Mouse (Mus musculus) gastrocnemius, postnatal 25 days (tissue): ENCODE data around the gene Iqcd. TPM values are rescaled to one million over a fixed set of nuclear protein-coding genes. Genes with fewer than 3 reads are reported as not detected.

Experiments used
- DNase-seq: peaks from one replicate; pipeline ENCODE4 v3.0.0; 2022
- long read RNA-seq, 2 experiments: library from polyadenylated mRNA; stranded (forward); transcript quantifications; one replicate each; pipeline ENCODE4 v2.0.0; 2021
- total RNA-seq, 2 experiments: library from RNA; stranded (reverse); gene quantifications; 1 replicate in 1 of 2; 2 replicates in 1 of 2; pipeline ENCODE4 v1.2.3; 2021

Iqcd gene
- under 1 TPM in 1 of 2 experiments, not detected in 1; 0.18 TPM for total RNA-seq
- long read RNA-seq, experiment 1, partial matches to known transcripts, result 0 of 1 reads
- long read RNA-seq, experiment 1, other reads (novel, unspliced or antisense), result 1 of 1 reads
- long read RNA-seq, experiment 2, partial matches to known transcripts, result 0 of 1 reads
- long read RNA-seq, experiment 2, other reads (novel, unspliced or antisense), result 1 of 1 reads

- DNase-seq, result peak; percentile 99
Measured at GRCm38 (mm10) chr5:120588569-120589094, at the start of gene Iqcd, which contains the start of gene Tpcn1. Gene Iqcd, plus strand, starts transcription at chr5:120589016. Gene Tpcn1, minus strand, starts transcription at chr5:120588673.

- no peak for DNase-seq
Measured at GRCm38 (mm10) chr5:120548236-120548850, 40.5 kb upstream of the Iqcd start.

DNA sequence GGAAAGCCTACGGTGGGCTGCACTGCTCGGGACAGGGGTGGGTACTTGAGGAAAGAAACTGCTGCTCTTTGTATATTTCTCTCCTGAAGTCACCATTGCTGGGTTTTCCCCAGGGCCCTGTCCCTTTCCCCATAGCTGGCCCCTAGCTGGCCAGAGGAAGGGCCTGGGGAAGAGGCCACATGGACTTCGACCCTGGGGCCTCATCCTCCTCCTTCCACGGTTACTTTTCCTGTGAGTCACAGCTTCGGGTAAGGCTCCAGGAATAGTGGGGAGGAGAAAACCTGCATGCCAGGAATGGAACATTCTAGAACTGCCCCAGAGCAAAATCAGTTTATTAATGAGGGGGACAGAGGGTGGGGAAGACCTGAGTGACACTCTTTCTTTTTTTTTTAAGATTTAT lies 38.7 kb upstream of the Iqcd start:
- DNase-seq, result no peak

- DNase-seq, result no peak
Measured at GRCm38 (mm10) chr5:120550673-120551072, 38.1 kb upstream of the Iqcd start.

- no peak for DNase-seq
Measured at GRCm38 (mm10) chr5:120555871-120556270, 32.9 kb upstream of the Iqcd start.

GRCm38 (mm10) chr5:120558041-120558440 lies 30.8 kb upstream of the Iqcd start:
- DNase-seq, result no peak

DNA sequence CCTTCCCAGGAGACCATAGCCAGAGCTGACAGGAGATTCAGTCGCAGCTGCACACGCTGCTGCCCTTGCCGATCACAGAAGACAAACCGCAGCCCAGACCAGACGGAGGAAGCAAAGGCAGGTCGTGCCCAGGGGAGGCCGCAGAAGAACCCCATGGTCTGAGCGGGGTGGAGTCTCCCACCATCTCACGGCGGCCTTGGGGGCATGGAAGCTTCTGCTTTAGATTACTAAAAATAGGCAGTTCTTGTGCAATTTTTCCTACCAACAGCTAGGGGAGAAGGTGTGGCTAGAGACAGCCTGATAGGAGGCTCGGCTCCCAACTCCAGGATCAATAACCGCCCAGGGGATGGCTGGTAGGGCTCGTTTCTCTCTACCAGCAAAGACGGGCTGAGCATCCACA lies 30.1 kb upstream of the Iqcd start:
- DNase-seq, result no peak

GRCm38 (mm10) chr5:120560129-120560615 lies 28.6 kb upstream of the Iqcd start:
- DNase-seq, result no peak

DNA sequence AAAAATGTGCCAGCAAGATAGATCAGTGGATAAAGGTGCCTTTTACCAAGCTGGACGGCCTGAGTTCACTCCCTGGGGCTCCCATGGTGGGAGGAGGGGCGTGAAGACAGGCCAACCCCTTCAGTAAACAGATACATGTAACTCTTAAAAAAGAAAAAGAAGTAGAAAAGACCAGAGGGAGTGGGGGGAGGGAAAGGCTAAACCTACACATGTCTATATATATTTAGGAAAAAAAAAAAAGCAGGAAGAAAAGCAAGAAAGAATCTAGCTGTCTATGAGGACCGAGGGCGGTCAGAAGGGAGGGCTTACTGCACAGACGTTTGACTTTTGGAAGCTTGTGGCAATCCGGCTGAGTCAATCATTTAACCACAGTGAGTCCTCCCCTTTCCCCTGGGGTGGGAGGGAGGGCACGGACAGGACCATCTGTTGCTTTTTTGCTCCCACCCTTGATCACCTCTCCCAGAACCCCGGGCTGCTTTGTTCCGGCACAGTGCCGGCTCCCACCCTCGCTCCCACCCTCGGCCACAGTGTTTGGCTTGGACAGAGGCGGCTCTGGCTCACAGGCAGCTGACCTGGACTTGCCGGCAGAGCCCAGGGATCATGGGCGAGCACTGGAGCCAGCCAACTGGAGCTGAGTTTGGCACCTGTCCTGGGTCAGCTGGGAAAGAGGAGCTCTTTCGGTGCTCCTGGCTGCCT lies 28.1 kb upstream of the Iqcd start:
- DNase-seq, result peak; percentile 91

GRCm38 (mm10) chr5:120562956-120563913 lies 25.6 kb upstream of the Iqcd start:
- peak; percentile 88 for DNase-seq

DNA sequence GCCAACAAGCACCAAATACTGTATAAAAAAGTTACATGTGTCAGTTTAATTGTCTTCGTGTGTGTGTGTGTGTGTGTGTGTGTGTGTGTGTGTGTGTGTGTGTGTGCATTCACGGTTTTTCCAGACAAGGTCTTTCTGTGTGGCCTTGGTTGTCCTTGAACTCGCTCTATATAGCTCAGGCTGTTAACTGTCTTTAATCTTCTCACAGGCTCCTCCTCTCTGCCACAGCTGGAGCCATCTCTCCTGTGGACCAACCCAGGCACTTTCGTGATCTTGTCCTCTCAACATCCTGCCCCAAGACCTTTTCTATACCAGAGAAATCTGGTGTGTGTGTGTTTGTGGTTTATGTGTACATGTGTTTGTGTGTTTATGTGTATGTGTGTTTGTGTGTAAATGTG lies 24.9 kb upstream of the Iqcd start:
- no peak for DNase-seq

- DNase-seq, result no peak
Measured at GRCm38 (mm10) chr5:120565171-120565905, 23.5 kb upstream of the Iqcd start.

DNA sequence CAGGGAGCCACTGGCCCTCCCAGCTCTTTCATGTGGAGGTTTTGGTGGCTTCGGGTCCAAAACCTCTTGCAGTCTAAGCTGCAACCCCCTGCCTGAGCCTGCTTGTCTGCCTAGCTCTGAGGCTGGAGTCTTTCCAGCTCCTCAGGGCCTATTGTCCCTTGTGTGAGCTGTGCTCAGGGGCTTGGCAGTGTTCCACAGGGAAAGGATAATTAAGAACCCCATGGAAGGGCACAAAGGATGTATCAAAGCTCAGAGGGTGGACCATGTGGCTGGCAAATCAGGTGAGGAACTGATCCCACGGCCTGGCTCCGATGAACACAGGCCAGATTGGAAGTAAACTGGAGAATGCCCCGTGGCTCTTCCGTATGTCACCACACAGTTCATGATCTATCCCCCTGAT lies 22.7 kb upstream of the Iqcd start:
- DNase-seq, result no peak

DNA sequence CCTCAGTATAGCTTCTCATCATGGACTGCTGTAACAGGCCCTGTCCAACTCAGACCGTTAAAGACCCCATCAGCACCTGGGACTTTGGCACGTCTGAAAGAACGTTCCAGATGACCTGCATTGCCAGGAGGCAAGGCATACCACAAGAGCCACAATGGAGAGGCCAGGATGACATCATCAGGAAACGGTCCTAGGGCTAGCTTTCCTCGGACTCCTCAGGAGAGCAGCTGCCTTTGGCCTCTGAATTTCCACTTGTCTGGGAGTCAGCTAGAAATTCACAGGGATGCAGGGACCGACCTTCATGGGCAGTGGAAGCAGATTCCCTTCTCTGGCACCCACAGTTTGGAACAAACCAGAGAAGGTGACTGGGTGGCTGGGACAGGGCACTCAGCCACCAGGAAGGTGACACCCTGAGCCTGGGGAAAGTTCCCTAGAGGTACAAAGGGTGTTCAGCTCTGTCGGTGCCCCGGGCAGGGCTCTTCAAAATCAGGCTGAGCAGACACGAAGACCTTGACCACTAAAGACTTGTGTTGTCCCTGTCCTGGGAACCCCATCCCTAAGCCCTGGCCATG lies 22.0 kb upstream of the Iqcd start:
- no peak for DNase-seq

GRCm38 (mm10) chr5:120567253-120567701 lies 21.5 kb upstream of the Iqcd start:
- DNase-seq, result peak; percentile 83

DNA sequence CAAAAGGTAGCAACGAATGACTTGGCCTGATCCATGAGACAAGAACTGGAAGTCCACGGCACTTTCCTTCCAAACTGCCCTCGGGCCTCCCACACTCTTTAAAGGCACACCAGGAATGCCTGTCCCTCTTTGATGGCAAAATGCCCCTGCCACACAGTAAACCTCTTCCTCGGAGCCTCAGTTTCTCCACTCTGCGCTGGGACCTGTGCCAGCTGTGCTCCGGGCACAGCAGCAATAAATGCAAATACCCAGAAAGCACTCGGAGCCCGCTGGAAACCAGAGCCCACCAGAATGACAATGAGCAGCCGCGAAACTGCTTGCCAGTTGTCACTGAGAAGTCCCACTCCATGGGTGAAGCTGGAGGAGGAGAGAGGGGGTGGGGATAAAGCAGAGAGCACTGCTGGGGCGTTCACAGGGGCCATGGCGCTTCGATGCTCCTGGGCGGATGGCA lies 21.0 kb upstream of the Iqcd start:
- no peak for DNase-seq

GRCm38 (mm10) chr5:120568336-120568768 lies 20.5 kb upstream of the Iqcd start:
- no peak for DNase-seq

GRCm38 (mm10) chr5:120568964-120569363 lies 19.9 kb upstream of the Iqcd start:
- DNase-seq, result no peak

- DNase-seq, result no peak
Measured at GRCm38 (mm10) chr5:120569791-120570190, 19.0 kb upstream of the Iqcd start.

GRCm38 (mm10) chr5:120570289-120570897 lies 18.4 kb upstream of the Iqcd start:
- DNase-seq, result no peak
